Mouse (Mus musculus): Measurements from ENCODE around the gene Ewsr1.
"Not testable (repeated sequence)": the region's sequence is repeated elsewhere in the genome, so short reads cannot be mapped to it uniquely, and the experiment has no call there.

The Ewsr1 gene

DNA sequence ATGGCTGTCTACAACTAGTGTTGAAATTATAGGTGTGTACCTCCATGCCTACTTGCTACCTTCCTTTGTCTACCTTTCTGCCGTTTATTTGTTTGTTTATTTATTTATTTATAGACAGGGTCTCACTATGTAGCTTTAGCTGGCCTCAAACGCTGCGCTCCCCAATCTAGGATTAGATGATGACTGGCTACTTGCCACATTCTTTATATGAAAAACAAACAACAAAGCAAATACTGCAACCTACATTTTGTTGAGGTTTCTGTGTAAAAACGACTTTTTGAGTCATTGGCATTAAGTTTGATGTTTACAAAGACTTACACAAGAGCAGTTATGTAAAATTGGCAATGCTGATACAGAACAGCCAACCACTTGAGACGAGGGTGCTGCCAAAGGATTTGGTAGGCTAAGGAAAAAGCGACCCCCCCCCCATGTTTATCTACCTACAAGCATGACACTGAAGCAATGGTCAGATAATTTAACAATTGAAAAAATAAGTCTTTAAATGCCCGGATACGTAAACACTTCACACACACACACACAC is 2.5 kb downstream of the Ewsr1 start:
- no peak for DNase-seq (ENCODE audit: low read depth)

- no peak for DNase-seq (ENCODE audit: low read depth)
These were observed 3.2 kb downstream of the Ewsr1 start for GRCm38 (mm10) chr11:5095877-5096276.

- no peak for DNase-seq (ENCODE audit: low read depth)
These were observed 7.4 kb downstream of the Ewsr1 start for GRCm38 (mm10) chr11:5091706-5092105.

GRCm38 (mm10) chr11:5089147-5089546 is 9.9 kb downstream of the Ewsr1 start:
- no peak for DNase-seq (ENCODE audit: low read depth)

DNA sequence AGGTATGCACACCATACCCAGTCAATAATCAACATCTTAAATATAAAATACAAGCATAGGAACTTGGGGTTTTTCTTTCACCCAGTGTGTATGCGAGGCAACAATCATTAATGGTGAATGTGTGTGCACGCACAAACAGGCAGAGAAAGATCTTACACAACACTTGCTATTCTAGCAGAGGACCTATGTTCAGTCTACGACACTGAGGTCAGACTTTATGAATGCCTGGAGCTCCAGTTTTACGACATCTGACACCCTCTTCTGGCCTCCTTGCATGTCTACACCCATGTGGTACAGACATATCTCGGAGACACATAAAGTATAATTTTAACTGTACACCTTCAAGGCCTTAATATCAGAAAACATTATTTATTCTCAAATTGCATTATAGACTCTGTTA is 22.2 kb downstream of the Ewsr1 start:
- DNase-seq (ENCODE audit: low read depth): not testable (repeated sequence)

- DNase-seq (ENCODE audit: low read depth): no peak
These were observed 23.3 kb downstream of the Ewsr1 start for GRCm38 (mm10) chr11:5075760-5076159.

- DNase-seq (ENCODE audit: low read depth): no peak
These were observed 24.2 kb downstream of the Ewsr1 start for GRCm38 (mm10) chr11:5074882-5075281.

DNA sequence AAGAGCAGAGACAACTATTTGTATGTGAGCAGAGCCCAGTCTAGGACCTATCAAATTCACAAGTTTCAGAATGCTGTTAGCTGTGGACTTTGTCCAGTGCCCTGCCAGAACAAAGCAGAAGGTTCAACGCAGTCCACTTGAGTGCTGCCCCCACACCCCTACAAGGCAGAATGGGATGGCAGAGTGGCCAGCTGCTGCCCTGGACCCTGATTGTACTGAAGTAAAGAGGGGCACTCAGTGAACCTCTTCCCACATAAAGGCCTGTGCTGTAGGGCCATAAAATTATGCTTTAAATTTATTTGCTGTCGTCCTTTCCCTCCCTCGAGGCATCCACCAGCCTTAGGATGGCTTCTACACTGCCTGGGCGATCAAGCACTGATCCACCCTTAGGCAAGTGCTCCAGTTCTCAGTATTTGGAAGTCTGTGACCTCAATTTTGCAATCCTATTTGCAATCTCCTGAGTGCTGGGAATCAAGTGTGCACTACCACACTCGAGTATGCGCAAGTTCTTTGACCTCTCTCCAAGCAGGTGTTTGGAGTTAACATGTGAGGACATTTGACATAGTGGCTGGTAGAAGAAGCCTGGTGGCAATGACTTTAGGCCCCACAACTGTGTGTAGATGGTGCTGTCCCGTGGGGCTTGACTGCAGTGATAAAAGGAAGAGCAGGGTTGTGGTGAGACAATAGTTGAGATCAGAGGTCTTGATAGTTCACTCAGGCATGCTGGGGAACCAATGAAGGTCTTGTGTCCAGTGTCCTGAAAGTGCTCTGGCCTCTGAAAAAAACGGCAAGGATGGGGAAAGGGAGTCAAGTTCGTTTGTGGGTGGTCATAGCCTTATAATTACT is 30.7 kb downstream of the Ewsr1 start:
- no peak for DNase-seq (ENCODE audit: low read depth)

DNA sequence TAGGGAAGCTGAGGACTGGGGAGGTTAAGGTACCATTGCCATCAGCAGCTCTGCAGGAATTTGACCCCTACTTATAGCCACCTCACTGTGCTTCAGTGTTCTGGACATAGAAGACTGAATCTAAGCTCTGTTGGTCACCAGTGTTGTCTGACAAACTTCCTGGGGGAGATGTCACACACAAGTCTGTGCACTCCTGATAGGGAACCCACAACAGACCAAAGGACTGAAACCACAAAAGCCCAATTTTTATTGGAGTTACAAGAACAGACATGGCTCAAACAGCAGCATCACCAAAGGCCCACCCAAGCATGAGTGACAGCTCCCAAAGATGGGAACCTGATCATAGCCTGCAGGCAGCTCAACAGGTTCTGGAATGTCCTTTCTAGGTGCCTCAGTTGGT is 32.0 kb downstream of the Ewsr1 start:
- DNase-seq (ENCODE audit: low read depth): no peak

DNA sequence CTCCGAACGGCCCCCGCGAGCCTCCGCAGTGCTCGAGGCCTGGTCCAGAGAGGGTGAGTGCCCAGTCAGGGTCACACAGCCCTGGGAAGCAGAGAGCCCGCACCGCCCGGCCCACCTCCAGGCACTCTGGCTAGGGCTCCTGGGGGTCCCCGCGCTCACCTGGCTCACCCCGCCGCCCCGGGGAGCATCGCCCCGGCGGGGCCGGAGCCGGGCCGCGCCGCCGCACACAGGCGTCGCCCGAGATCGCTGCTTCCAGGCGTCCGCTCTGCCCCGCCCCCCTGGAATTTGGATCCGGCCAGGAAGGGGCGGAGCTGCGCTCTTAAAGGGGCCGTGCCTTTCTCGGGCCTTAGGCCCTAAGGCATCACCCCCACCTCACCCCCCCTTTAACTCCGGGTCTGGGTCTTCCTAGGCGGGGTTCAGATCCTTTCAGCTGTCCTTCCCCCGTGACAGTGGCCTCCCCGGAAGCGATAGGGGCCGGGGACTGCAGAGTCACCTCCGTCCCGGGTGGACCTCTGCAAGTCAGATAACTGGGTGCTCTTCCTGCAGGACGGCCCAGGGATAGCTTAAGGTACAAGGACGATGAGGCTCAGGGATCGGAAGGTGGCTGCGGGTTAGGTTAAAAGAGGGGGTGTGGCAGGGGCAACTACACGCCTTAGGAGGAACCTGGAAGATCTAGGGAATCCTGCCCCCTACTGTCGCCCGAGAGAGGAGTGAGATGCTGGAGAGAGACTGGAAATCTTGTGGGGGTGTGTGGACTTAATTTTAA is 33.8 kb downstream of the Ewsr1 start, which contains the start of gene Gas2l1:
Gene Gas2l1 (minus strand): TSS at position 272 of the 766 bp plus-strand sequence.
- DNase-seq (ENCODE audit: low read depth): peak; percentile 76

- no peak for DNase-seq (ENCODE audit: low read depth)
These were observed 34.6 kb downstream of the Ewsr1 start for GRCm38 (mm10) chr11:5064282-5065055.

DNA sequence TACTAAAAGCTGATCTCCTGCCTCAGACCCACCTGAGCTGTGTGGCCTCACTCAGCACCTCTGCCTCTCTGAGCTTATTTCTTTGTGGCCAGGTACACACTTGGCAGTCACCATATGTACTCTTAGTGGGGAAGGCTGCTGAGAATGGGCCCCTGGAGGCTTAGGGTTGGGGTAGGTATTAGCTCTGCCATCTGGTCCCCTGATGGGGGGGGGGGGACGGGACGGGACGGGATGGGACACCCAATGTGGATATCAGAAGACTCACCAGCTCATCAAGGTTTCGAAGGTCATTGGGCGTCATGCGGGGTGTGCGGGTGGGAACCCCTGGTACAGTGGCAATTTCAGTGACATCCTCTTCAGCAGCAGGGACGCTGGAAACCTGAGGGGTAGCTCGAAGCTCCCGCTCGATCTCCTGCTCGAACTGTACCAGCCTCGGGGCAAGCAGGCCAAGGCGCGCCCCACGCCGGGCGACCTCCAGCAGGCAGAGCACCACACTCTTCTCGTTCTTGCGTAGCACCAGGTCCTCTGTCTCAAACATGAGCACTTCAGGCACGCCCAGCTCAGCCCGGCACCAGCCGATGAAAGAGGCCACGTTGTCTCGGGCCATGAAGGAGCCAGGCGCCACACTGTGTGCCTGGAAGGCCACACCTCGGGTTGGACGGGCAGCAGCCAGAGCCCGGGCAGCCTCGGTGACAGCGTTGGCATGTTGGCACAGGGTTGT is 35.3 kb downstream of the Ewsr1 start:
- no peak for DNase-seq (ENCODE audit: low read depth)

DNA sequence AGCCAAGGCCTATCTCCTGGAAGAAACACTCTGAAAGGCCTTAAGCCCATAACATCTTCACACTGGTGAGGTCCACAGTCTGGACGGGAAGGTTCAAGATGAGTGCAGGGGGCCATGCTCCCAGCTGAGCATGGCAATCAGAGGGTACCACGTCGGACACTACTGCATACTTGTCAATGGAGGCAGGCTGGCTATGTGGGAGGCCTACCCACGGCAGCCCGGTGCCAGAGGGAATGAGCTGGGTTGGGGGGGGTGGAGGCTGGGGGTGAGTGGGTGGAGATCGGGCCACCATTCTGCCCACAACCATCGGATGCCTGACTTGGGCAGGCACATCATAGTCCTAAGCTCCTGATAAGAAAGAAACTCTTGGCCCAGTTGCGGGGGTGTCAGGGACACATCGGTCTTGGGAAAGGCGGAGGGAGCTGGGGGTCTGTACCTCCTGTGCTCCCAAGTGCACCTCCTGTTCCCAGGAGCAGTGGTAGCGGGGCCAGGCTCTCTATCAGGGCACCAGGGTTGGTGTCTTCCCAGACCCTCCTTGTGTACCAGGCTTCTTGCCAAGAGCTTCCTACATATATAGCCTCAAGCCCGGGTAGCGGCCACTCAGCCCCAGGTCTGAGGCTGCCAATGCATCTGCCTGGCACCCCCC is 36.1 kb downstream of the Ewsr1 start:
- DNase-seq (ENCODE audit: low read depth): no peak

GRCm38 (mm10) chr11:5062326-5062725 is 36.7 kb downstream of the Ewsr1 start:
- DNase-seq (ENCODE audit: low read depth): no peak

- peak; percentile 86 for DNase-seq (ENCODE audit: low read depth)
These were observed 37.5 kb downstream of the Ewsr1 start for GRCm38 (mm10) chr11:5061413-5062139.

- no peak for DNase-seq (ENCODE audit: low read depth)
These were observed 38.2 kb downstream of the Ewsr1 start for GRCm38 (mm10) chr11:5060756-5061412.

GRCm38 (mm10) chr11:5059704-5060156 is 39.3 kb downstream of the Ewsr1 start:
- no peak for DNase-seq (ENCODE audit: low read depth)

- no peak for DNase-seq (ENCODE audit: low read depth)
These were observed 39.8 kb downstream of the Ewsr1 start for GRCm38 (mm10) chr11:5059230-5059629.

GRCm38 (mm10) chr11:5058783-5059182 is 40.3 kb downstream of the Ewsr1 start:
- no peak for DNase-seq (ENCODE audit: low read depth)

All from c-Kit-positive CD71-negative TER-119-negative erythroid progenitor cells, embryonic 14.5 days (primary cell).